Mouse (Mus musculus) forebrain, embryonic 14.5 days (tissue): ENCODE measurements at regions not wholly inside any gene's neighbourhood (a gene's known extent, or its start where the extent isn't known, plus 50 kb on each side); places are given as distances from the start of the nearest gene placed in this dataset.

Experiments
- ATAC-seq: fragments of 200-750 bp; cut with Nextera tagmentation; 2 replicates; pipeline ENCODE4 v1.8.0; 2017; ENCODE audit warnings: mild to moderate bottlenecking, moderate library complexity
- DNase-seq: peaks from one replicate; pipeline ENCODE4 v3.0.0-alpha.2; 2015; ENCODE audit warnings: low spot score
- H3K27ac ChIP-seq: fragments of 300-500 bp; sonication (generic); 2 replicates; pipeline ENCODE4 v1.5.1; 2014; ENCODE audit warnings: low read depth, mild to moderate bottlenecking, control low read depth, low read length, moderate library complexity
- H3K27me3 ChIP-seq: fragments of 300-500 bp; sonication (generic); replicated peaks from 2 replicates; pipeline ENCODE4 v1.6.1; 2014; ENCODE audit warnings: low read length, control low read depth, mixed read lengths; ENCODE audit not compliant: control insufficient read depth, insufficient read depth
- H3K36me3 ChIP-seq: fragments of 300-500 bp; sonication (generic); 2 replicates; pipeline ENCODE4 v1.6.1; 2014; ENCODE audit warnings: low read length, control low read depth; ENCODE audit not compliant: control insufficient read depth, insufficient read depth
- H3K4me1 ChIP-seq: fragments of 300-500 bp; sonication (generic); 2 replicates; pipeline ENCODE4 v1.6.1; 2014; ENCODE audit warnings: antibody characterized with exemption, low read length, control low read depth; ENCODE audit not compliant: control insufficient read depth, insufficient read depth
- H3K4me2 ChIP-seq: fragments of 300-500 bp; sonication (generic); 2 replicates; pipeline ENCODE4 v1.6.1; 2014; ENCODE audit warnings: mild to moderate bottlenecking, control low read depth, low read length
- H3K4me3 ChIP-seq: fragments of 300-500 bp; sonication (generic); 2 replicates; pipeline ENCODE4 v1.5.1; 2014; ENCODE audit warnings: low read depth, low read length, control low read depth
- H3K9ac ChIP-seq: fragments of 300-500 bp; sonication (generic); 2 replicates; pipeline ENCODE4 v1.6.1; 2014; ENCODE audit warnings: mild to moderate bottlenecking, low read length, control low read depth, moderate library complexity
- H3K9me3 ChIP-seq: fragments of 300-500 bp; sonication (generic); replicated peaks from 2 replicates; pipeline ENCODE4 v1.6.1; 2016; ENCODE audit warnings: low read length, control low read depth, mixed read lengths; ENCODE audit not compliant: control insufficient read depth
- WGBS: fragments of 180-500 bp; shearing (Covaris S2); extraction: QIAGEN DNeasy Blood & Tissue Kit; methylation state at CpG from one replicate; pipeline ENCODE4 v1.1.7; 2014; 5-methylcytosine and 5-hydroxymethylcytosine counted together

- Histone ChIP-seq H3K9ac (no peak overlapping the region), H3K4me3 (no peak overlapping the region), H3K27me3 (no peaks in the 10 kb centered on the region), H3K36me3 (no peaks in the 10 kb centered on the region), H3K27ac (no peak overlapping the region), H3K9me3 (no peaks in the 10 kb centered on the region), H3K4me1 (no peaks in the 10 kb centered on the region), H3K4me2 (no peak overlapping the region)
- DNase-seq (no peak), ATAC-seq (no peak)
- whole genome bisulfite sequencing, result 73% methylated on average over 2 of the region's 2 CpGs
These were observed 134.5 kb downstream of the Kcnj2 start for GRCm38 (mm10) chr11:111200512-111200911.

- no peaks in the 10 kb centered on the region for H3K9me3 ChIP-seq
- H3K4me1 ChIP-seq, result no peaks in the 10 kb centered on the region
- H3K27ac ChIP-seq, result no peak overlapping the region
- H3K9ac ChIP-seq, result no peak overlapping the region
- DNase-seq (no peak), ATAC-seq (no peak)
- H3K4me3 ChIP-seq, result no peak overlapping the region
- H3K36me3 ChIP-seq, result no peaks in the 10 kb centered on the region
- no peak overlapping the region for H3K4me2 ChIP-seq
- H3K27me3 ChIP-seq, result no peaks in the 10 kb centered on the region
These were observed 136.8 kb downstream of the Kcnj2 start for GRCm38 (mm10) chr11:111202780-111203179.

- peaks cover 15% of the 10 kb centered on the region for H3K4me1 ChIP-seq
- H3K9ac ChIP-seq, result no peak overlapping the region
- no peaks in the 10 kb centered on the region for H3K27me3 ChIP-seq
- H3K27ac ChIP-seq, result no peak overlapping the region
- H3K9me3 ChIP-seq, result no peaks in the 10 kb centered on the region
- H3K36me3 ChIP-seq, result no peaks in the 10 kb centered on the region
- no peak for DNase-seq
- no peak overlapping the region for H3K4me3 ChIP-seq
- no peak for ATAC-seq
- H3K4me2 ChIP-seq, result no peak overlapping the region
These were observed 144.6 kb downstream of the Kcnj2 start for GRCm38 (mm10) chr11:111210565-111210964.

GRCm38 (mm10) chr11:111212038-111212701 lies 146.2 kb downstream of the Kcnj2 start:
- Histone ChIP-seq H3K4me2 (peak overlapping the region; percentile 23), H3K36me3 (no peaks in the 10 kb centered on the region), H3K4me3 (no peak overlapping the region), H3K4me1 (peaks cover 15% of the 10 kb centered on the region), H3K27ac (peak overlapping the region; percentile 76; the same call in 1 of the 2 replicates), H3K9me3 (no peaks in the 10 kb centered on the region), H3K27me3 (no peaks in the 10 kb centered on the region), H3K9ac (no peak overlapping the region)
- peak; percentile 84 for DNase-seq
- peak; percentile 95 for ATAC-seq
- 32% methylated on average over 5 of the region's 5 CpGs for WGBS

- H3K9me3 ChIP-seq, result no peaks in the 10 kb centered on the region
- peak overlapping the region; percentile 23 for H3K4me2 ChIP-seq
- H3K9ac ChIP-seq, result no peak overlapping the region
- no peaks in the 10 kb centered on the region for H3K36me3 ChIP-seq
- WGBS, result 6% methylated on average over 5 of the region's 5 CpGs
- DNase-seq (peak; percentile 56), ATAC-seq (peak; percentile 53; the same call in 1 of the 2 replicates)
- H3K27me3 ChIP-seq, result no peaks in the 10 kb centered on the region
- H3K4me1 ChIP-seq, result peaks cover 15% of the 10 kb centered on the region
- H3K4me3 ChIP-seq, result no peak overlapping the region
- H3K27ac ChIP-seq, result peak overlapping the region; percentile 76; the same call in 1 of the 2 replicates
These were observed 146.9 kb downstream of the Kcnj2 start for GRCm38 (mm10) chr11:111212702-111213328.

GRCm38 (mm10) chr11:111215006-111215405 lies 149.0 kb downstream of the Kcnj2 start:
- Histone ChIP-seq H3K36me3 (no peaks in the 10 kb centered on the region), H3K4me1 (peaks cover 15% of the 10 kb centered on the region), H3K9me3 (no peaks in the 10 kb centered on the region), H3K4me3 (no peak overlapping the region), H3K27ac (no peak overlapping the region), H3K27me3 (no peaks in the 10 kb centered on the region), H3K4me2 (no peak overlapping the region), H3K9ac (no peak overlapping the region)
- peak; percentile 32 for DNase-seq
- no peak for ATAC-seq
- WGBS, result 62% methylated on average over 5 of the region's 5 CpGs

GRCm38 (mm10) chr11:111223834-111224233 lies 157.9 kb downstream of the Kcnj2 start:
- Histone ChIP-seq H3K27ac (no peak overlapping the region), H3K9me3 (no peaks in the 10 kb centered on the region), H3K4me2 (no peak overlapping the region), H3K4me1 (no peaks in the 10 kb centered on the region), H3K4me3 (no peak overlapping the region), H3K36me3 (no peaks in the 10 kb centered on the region), H3K27me3 (no peaks in the 10 kb centered on the region), H3K9ac (no peak overlapping the region)
- no peak for DNase-seq
- 90% methylated on average over 4 of the region's 4 CpGs for WGBS
- ATAC-seq, result no peak

- DNase-seq (no peak), ATAC-seq (no peak)
- Histone ChIP-seq H3K4me2 (no peak overlapping the region), H3K27me3 (no peaks in the 10 kb centered on the region), H3K4me3 (no peak overlapping the region), H3K4me1 (no peaks in the 10 kb centered on the region), H3K27ac (no peak overlapping the region), H3K36me3 (no peaks in the 10 kb centered on the region), H3K9ac (no peak overlapping the region), H3K9me3 (no peaks in the 10 kb centered on the region)
- WGBS, result 87% methylated on average over 1 of the region's 1 CpGs
These were observed 161.3 kb downstream of the Kcnj2 start for GRCm38 (mm10) chr11:111227305-111227704.

GRCm38 (mm10) chr11:111236741-111237140 lies 170.8 kb downstream of the Kcnj2 start:
- DNase-seq, result no peak
- Histone ChIP-seq H3K4me2 (no peak overlapping the region), H3K4me1 (no peaks in the 10 kb centered on the region), H3K9ac (no peak overlapping the region), H3K4me3 (no peak overlapping the region), H3K27ac (no peak overlapping the region), H3K36me3 (no peaks in the 10 kb centered on the region), H3K27me3 (no peaks in the 10 kb centered on the region), H3K9me3 (no peaks in the 10 kb centered on the region)
- 94% methylated on average over 1 of the region's 1 CpGs for WGBS
- no peak for ATAC-seq
